Mouse (Mus musculus): ENCODE measurements around the gene Bahd1.

- no peak for TF ChIP-seq POLR2A (IDR thresholded peaks at IDR 0.05; ENCODE audit: extremely low read depth, insufficient read depth, low read length)
- TF ChIP-seq CTCF (IDR thresholded peaks at IDR 0.05; ENCODE audit: low read depth, low read length), result no peak
Measured at GRCm38 (mm10) chr2:118905433-118906117, 5.4 kb downstream of the Bahd1 start.
